Mouse (Mus musculus) hindbrain, embryonic 15.5 days (tissue): ENCODE results near the gene Ephx1. TPM values are rescaled to one million over a fixed set of nuclear protein-coding genes. Genes with fewer than 3 reads are reported as not detected.
"Not testable (repeated sequence)": the region's sequence is repeated elsewhere in the genome, so short reads cannot be mapped to it uniquely, and the experiment has no call there.

Experiments used
- ATAC-seq: fragments of 200-750 bp; cut with Nextera tagmentation; 2 replicates; pipeline ENCODE4 v1.8.0; 2017; ENCODE audit warnings: low read depth, moderate number of reproducible peaks, moderate TSS enrichment; ENCODE audit not compliant: low FRiP score
- H3K27ac ChIP-seq: fragments of 300-500 bp; sonication (generic); replicated peaks from 2 replicates; pipeline ENCODE4 v1.5.1; 2015; ENCODE audit warnings: mild to moderate bottlenecking, inconsistent platforms
- H3K27me3 ChIP-seq: fragments of 300-500 bp; sonication (generic); 2 replicates; pipeline ENCODE4 v1.6.1; 2015; ENCODE audit warnings: control low read depth, inconsistent platforms
- H3K36me3 ChIP-seq: fragments of 300-500 bp; sonication (generic); 2 replicates; pipeline ENCODE4 v1.6.1; 2015; ENCODE audit warnings: control low read depth, inconsistent platforms
- H3K4me1 ChIP-seq: fragments of 300-500 bp; sonication (generic); replicated peaks from 2 replicates; pipeline ENCODE4 v1.6.1; 2015; ENCODE audit warnings: control low read depth, inconsistent platforms
- H3K4me2 ChIP-seq: fragments of 300-500 bp; sonication (generic); 2 replicates; pipeline ENCODE4 v1.6.1; 2015; ENCODE audit warnings: moderate library complexity, mild to moderate bottlenecking, inconsistent platforms
- H3K4me3 ChIP-seq: fragments of 300-500 bp; sonication (generic); 2 replicates; pipeline ENCODE4 v1.5.1; 2015; ENCODE audit warnings: mild to moderate bottlenecking, inconsistent platforms
- H3K9ac ChIP-seq: fragments of 300-500 bp; sonication (generic); 2 replicates; pipeline ENCODE4 v1.6.1; 2015; ENCODE audit warnings: inconsistent platforms
- H3K9me3 ChIP-seq: fragments of 300-500 bp; sonication (generic); 2 replicates; pipeline ENCODE4 v1.6.1; 2016; ENCODE audit warnings: control low read depth, inconsistent platforms
- WGBS: fragments of 180-500 bp; shearing (Covaris S2); methylation state at CpG from one replicate; pipeline ENCODE4 v1.1.7; 2015; 5-methylcytosine and 5-hydroxymethylcytosine counted together
- polyA plus RNA-seq: library from polyadenylated mRNA; unstranded; fragments of >200 nt; fragmentation: Nextera tagmentation; extraction: Ambion mirVana; gene quantifications from 2 replicates; pipeline ENCODE4 v1.2.1, GENCODE M21; 2015

The Ephx1 gene
- polyA plus RNA-seq, 1 experiment from 2014 or later, result 8.3 TPM

DNA sequence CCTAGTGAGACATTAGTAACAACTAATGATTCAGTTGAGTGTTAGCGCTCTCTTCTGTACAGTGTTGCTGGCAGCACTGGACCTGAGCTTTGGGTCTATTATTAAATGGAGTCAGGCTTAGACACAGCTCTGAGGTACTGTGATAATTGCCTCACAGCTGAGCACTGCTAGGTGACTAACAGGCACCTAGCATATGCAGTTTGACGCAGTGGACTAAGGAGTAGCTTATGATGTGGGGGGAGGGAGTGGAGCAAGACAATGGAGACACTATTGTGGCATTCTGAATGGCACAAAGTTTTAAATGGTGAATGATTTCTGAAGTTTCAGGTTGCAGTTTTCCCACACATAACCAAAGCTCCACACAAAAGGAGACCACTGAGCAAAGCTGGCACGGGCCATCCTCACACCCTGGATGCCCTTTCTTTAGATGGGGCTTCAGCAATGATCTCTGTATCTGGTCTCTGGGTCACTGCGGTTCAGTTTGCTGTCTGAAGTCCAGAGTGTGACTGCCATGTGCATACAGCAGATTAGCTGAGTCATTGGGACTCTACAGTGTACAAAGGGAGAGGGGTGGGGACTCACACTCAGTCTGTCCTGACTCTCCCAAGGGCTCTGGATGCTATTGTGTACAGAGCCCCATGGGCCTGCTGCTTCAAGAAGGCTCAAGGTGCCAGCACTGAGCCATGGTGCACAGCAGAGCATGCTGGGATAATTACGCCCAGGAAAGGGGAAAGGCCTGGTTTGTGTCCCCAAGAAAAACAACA lies 14.5 kb upstream of the Ephx1 start:
- not testable (repeated sequence) for H3K4me3 ChIP-seq, H3K9ac ChIP-seq, H3K27ac ChIP-seq, H3K4me2 ChIP-seq, H3K9me3 ChIP-seq, H3K4me1 ChIP-seq, H3K27me3 ChIP-seq, ATAC-seq, H3K36me3 ChIP-seq
- 81% methylated on average over 5 of the region's 5 CpGs for WGBS

DNA sequence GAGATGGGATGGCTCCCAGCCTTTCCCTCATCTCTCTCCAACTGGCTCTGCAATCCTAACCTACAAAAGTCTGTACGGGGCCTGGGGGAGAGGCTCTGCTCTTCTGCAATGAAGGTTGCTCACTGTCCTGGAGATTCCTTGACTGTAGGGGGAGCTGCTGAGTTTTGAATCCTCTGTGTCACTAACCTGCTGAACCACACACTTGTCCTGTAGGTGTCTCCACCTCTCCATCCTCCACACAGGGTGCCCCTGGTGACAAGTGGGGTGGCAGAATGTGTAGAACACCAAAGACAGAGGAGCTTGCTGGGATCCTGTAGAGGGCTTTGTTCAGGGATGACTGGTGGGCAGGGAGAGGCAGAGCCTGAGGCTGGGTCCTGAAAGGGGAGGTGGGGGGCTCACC lies 1.6 kb upstream of the Ephx1 start:
- Histone ChIP-seq H3K4me3 (no peak overlapping the region), H3K9me3 (no peaks in the 10 kb centered on the region), H3K36me3 (no peaks in the 10 kb centered on the region), H3K27ac (no peak overlapping the region), H3K9ac (no peak overlapping the region), H3K4me1 (peaks cover 6% of the 10 kb centered on the region; the same call in 1 of the 2 replicates), H3K4me2 (no peak overlapping the region), H3K27me3 (0 out of 2 replicates have a peak, but pooled peaks cover 7% of the 10 kb centered on the region)
- WGBS, result 30% methylated on average over 1 of the region's 1 CpGs
- ATAC-seq, result no peak

GRCm38 (mm10) chr1:181021488-181021865 lies 773 bp upstream of the Ephx1 start:
- WGBS, result 55% methylated on average over 7 of the region's 7 CpGs
- Histone ChIP-seq H3K36me3 (no peaks in the 10 kb centered on the region), H3K4me2 (no peak overlapping the region), H3K4me1 (peaks cover 9% of the 10 kb centered on the region; the same call in 1 of the 2 replicates), H3K27ac (no peak overlapping the region), H3K4me3 (no peak overlapping the region), H3K9ac (no peak overlapping the region), H3K27me3 (0 out of 2 replicates have a peak, but pooled peaks cover 7% of the 10 kb centered on the region), H3K9me3 (no peaks in the 10 kb centered on the region)
- no peak for ATAC-seq

- peak overlapping the region; percentile 92 for H3K4me2 ChIP-seq
- H3K4me1 ChIP-seq, result peaks cover 22% of the 10 kb centered on the region
- no peaks in the 10 kb centered on the region for H3K9me3 ChIP-seq
- WGBS, result 72% methylated on average over 13 of the region's 13 CpGs
- no peak for ATAC-seq
- 0 out of 2 replicates have a peak, but pooled peaks cover 7% of the 10 kb centered on the region for H3K27me3 ChIP-seq
- H3K9ac ChIP-seq, result no peak overlapping the region
- no peaks in the 10 kb centered on the region for H3K36me3 ChIP-seq
- no peak overlapping the region for H3K27ac ChIP-seq
- H3K4me3 ChIP-seq, result no peak overlapping the region
Observed at GRCm38 (mm10) chr1:181017890-181018420, 2.7 kb downstream of the Ephx1 start.

DNA sequence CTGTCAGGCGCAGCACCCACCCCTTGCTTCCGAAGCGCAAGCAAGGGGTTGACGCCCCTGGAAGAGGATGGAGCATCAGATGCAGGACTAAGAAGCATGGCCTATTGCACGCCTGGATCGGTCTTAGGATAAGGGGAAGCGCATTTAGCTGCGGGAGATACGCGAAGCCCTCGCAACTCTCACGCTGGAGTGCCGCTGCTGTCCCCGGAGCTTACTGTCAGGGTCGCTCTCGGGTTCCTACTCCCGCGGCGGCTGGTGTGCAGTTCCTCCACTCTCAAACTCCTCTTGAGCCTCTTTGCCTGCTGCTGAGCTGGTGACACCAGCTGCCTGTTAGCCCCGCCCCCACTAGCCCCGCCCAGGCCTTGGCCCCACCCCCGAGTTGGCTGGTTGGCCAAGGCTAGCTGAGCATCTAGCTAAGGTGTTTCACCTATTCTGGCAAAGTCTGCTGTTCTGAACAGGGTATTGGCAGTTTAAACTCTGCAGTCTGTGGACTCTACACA lies 3.4 kb downstream of the Ephx1 start:
- Histone ChIP-seq H3K9ac (peak overlapping the region; percentile 34), H3K27me3 (0 out of 2 replicates have a peak, but pooled peaks cover 7% of the 10 kb centered on the region), H3K9me3 (no peaks in the 10 kb centered on the region), H3K4me2 (peak overlapping the region; percentile 92), H3K27ac (peak overlapping the region; percentile 64), H3K4me3 (peak overlapping the region; percentile 52), H3K36me3 (no peaks in the 10 kb centered on the region), H3K4me1 (peaks cover 22% of the 10 kb centered on the region)
- WGBS, result under 1% methylated on average over 22 of the region's 22 CpGs
- ATAC-seq, result peak; percentile 85

DNA sequence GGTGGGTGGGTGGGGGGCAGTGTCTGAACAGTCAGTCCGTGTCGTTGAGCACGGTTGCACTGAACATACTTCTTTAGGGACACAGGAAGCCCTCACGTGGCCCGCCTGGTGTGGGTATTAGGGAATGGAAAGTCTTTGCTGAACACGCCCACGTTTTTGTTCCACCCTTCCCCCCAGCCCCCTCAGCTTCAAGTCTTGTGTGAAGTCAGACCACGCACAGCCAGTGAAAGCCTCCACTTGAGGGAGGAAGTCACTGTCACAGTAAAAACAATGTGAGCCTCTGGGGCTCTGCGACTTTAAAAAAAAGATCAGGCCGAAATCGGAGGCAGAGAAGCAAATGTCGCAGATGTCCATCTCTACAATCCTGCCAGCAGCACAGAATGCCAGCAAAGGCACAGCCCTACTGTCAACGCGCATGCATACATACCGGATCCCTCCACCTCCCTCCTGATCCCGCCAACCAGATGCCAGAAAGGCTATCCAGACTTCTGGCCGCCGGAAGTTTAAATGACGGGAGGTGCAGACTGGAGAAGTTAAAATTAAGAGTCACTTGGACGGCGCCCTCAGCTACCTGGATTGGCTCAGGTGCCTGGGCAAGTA lies 4.1 kb downstream of the Ephx1 start:
- H3K4me2 ChIP-seq, result peak overlapping the region; percentile 92
- H3K4me1 ChIP-seq, result peaks cover 22% of the 10 kb centered on the region
- H3K36me3 ChIP-seq, result no peaks in the 10 kb centered on the region
- peak overlapping the region; percentile 34 for H3K9ac ChIP-seq
- 2% methylated on average over 21 of the region's 21 CpGs for WGBS
- H3K27me3 ChIP-seq, result 0 out of 2 replicates have a peak, but pooled peaks cover 7% of the 10 kb centered on the region
- H3K4me3 ChIP-seq, result peak overlapping the region; percentile 52
- H3K9me3 ChIP-seq, result no peaks in the 10 kb centered on the region
- H3K27ac ChIP-seq, result peak overlapping the region; percentile 64
- peak; percentile 70 for ATAC-seq

- Histone ChIP-seq H3K9me3 (no peaks in the 10 kb centered on the region), H3K4me1 (peaks cover 22% of the 10 kb centered on the region), H3K4me3 (no peak overlapping the region; the same call in 1 of the 2 replicates), H3K36me3 (no peaks in the 10 kb centered on the region), H3K4me2 (peak overlapping the region; percentile 92), H3K27ac (peak overlapping the region; percentile 64), H3K9ac (peak overlapping the region; percentile 34; the same call in 1 of the 2 replicates), H3K27me3 (0 out of 2 replicates have a peak, but pooled peaks cover 7% of the 10 kb centered on the region)
- 83% methylated on average over 4 of the region's 4 CpGs for WGBS
- ATAC-seq, result no peak
Observed at GRCm38 (mm10) chr1:181016045-181016444, 4.7 kb downstream of the Ephx1 start.

- Histone ChIP-seq H3K4me3 (no peak overlapping the region), H3K9ac (no peak overlapping the region), H3K4me1 (peaks cover 22% of the 10 kb centered on the region), H3K4me2 (no peak overlapping the region), H3K9me3 (no peaks in the 10 kb centered on the region), H3K27ac (peak overlapping the region; percentile 64), H3K36me3 (no peaks in the 10 kb centered on the region), H3K27me3 (0 out of 2 replicates have a peak, but pooled peaks cover 7% of the 10 kb centered on the region)
- no peak for ATAC-seq
Observed at GRCm38 (mm10) chr1:181015558-181015957, 5.1 kb downstream of the Ephx1 start.

DNA sequence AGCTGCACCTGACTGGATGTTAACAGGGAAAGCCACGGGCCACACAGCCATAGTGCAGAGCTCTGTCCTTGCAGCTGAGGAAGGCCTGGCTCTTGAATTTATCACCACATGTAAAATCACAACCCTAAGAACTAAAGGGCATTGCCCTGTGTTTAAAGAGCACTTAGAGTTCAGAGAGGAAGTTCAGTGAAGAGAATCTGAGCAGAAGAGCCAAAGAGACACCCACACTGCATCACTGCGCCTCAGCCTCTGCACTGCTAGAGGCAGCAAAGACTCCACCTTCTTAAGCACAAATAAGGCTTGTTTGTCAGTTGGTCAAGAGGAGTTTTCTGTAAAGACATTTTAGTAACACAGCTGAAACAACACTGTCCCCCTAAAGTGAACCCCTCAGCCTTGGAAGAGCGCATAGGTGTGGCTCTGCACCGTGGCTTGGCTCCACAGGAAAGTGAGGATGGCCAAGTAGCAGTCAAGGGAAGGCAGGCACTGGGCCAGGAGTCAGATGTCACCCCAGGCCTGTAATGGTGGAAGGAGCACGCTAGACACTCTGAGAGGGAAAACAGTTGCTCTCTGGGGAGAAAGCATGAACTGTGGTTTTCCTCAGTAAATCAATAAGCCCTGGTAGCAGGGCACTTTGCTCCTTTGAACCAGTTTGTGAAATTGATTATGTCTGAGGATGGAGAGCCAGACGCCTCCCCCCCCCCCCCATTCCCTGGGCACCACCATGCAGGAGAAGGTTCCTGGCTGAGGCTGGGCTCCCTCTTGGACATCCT lies 5.8 kb downstream of the Ephx1 start:
- Histone ChIP-seq H3K4me1 (peaks cover 22% of the 10 kb centered on the region), H3K4me2 (no peak overlapping the region), H3K9me3 (no peaks in the 10 kb centered on the region), H3K27me3 (0 out of 2 replicates have a peak, but pooled peaks cover 7% of the 10 kb centered on the region), H3K27ac (no peak overlapping the region), H3K36me3 (no peaks in the 10 kb centered on the region), H3K9ac (no peak overlapping the region), H3K4me3 (no peak overlapping the region)
- ATAC-seq, result no peak
- 65% methylated on average over 6 of the region's 6 CpGs for WGBS

DNA sequence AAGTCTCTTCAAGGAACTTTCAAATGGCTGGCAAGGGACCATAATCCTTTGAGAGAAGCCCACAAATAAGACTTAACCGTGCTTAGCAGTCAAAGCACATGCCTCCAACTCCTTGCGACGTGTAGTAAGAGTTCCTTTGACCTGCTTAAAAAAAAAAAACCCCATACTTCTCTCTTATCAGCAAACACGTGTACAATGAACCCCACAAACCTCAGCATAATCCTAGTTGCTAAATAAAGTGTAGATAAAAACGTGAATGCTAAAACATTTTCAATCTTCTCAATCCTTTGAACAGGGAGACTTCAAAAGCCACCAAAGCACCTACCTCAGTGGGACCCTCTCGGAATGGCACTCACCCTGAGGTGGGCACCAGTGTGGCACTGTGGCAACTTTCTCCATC lies 7.3 kb downstream of the Ephx1 start:
- Histone ChIP-seq H3K36me3 (no peaks in the 10 kb centered on the region), H3K4me2 (no peak overlapping the region), H3K27ac (no peak overlapping the region), H3K9ac (no peak overlapping the region), H3K4me3 (no peak overlapping the region), H3K27me3 (0 out of 2 replicates have a peak, but pooled peaks cover 7% of the 10 kb centered on the region), H3K9me3 (no peaks in the 10 kb centered on the region), H3K4me1 (peaks cover 22% of the 10 kb centered on the region)
- ATAC-seq, result no peak
- 79% methylated on average over 6 of the region's 6 CpGs for WGBS

GRCm38 (mm10) chr1:181012416-181012815 lies 8.3 kb downstream of the Ephx1 start:
- no peak overlapping the region for H3K4me2 ChIP-seq
- no peak overlapping the region for H3K4me3 ChIP-seq
- no peaks in the 10 kb centered on the region for H3K36me3 ChIP-seq
- H3K4me1 ChIP-seq, result peaks cover 17% of the 10 kb centered on the region
- ATAC-seq, result no peak
- no peak overlapping the region for H3K9ac ChIP-seq
- H3K27ac ChIP-seq, result no peak overlapping the region
- H3K9me3 ChIP-seq, result no peaks in the 10 kb centered on the region
- WGBS, result 93% methylated on average over 3 of the region's 3 CpGs
- H3K27me3 ChIP-seq, result no peaks in the 10 kb centered on the region
